Mouse (Mus musculus): ENCODE data around the gene Lypd6b. TPM values are rescaled to one million over a fixed set of nuclear protein-coding genes. Genes with fewer than 3 reads are reported as not detected.

Gene Lypd6b
- total RNA-seq, 2 experiments from 2014 or later, result not detected

DNA sequence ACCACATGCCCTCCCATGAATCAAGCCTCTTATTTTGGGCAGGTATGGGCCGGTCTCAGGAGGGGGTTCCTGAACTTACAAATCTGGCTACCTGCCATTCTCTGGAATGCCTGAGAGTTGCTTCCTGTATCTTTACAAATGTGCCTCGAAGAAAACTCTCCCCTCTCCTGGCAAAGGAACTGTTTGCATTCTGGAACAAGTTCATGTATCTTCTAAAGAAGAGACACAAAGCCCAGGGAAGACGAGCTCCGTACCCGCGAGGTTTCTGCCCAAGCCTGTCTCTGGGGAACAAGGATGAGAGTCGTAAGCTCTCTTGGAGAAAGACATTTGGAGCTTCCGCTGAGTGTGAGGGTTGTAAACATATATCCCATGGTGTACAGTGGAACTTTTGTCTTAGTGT lies 150.8 kb downstream of the Lypd6b start:
- DNase-seq (ENCODE audit: low spot score), result no peak

DNA sequence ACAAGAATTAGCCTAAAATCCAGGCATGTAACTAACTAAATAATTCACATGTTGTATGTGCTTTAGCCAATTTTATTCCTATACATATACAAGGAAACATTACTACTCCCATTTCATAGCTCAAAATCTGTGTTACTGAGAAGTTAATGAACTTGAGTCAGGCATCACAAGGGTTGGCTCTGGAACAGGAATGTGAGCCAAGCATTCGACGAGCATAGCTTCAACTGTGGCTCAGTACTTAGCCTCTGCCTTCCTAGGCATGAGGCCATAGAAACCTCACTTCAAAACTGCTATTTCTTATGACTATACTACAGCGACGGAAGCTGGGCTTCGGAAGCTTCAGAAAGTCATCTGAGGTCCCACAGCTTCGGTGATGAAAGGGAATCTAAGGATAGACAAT lies 152.9 kb downstream of the Lypd6b start:
- no peak for DNase-seq (ENCODE audit: low spot score)

DNA sequence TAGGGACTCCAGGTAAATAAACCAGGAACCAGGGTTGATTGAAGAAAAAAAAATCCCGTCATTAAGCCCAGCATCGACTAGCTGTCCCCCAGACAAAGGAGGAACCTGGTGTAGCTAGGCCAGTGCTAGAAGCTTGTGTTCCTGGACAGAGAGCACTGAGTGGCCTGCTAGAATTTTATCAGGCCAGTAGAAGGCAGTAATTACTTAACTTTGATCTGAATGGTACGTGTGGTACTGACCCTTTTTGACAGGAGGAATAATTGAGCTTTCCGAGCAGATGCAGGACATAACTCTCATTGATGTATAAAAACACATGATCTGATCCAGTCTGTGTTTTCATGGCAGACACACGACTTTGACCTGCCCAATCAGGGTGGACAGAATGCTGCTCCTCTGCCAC lies 154.6 kb downstream of the Lypd6b start:
- DNase-seq (ENCODE audit: low spot score), result no peak

DNA sequence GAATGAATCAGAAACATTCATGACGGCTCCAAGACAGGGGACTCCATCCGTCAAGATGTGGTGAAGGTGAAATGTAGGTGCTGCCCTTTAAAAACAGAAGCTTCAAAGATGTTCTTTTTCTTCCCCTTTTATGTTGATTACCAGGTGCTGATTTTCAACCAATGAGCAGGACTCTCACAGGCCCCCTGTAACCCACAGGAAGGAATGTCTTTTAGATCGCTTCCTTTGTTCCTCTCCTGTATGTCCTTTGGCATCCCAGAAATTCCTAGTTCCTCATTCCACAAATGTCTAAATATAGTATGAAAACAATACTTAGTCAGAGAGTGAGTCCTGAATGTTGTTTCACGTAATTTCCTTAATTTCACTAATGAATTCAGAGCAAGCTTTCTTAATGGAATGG lies 164.2 kb downstream of the Lypd6b start:
- no peak for DNase-seq (ENCODE audit: low spot score)

DNA sequence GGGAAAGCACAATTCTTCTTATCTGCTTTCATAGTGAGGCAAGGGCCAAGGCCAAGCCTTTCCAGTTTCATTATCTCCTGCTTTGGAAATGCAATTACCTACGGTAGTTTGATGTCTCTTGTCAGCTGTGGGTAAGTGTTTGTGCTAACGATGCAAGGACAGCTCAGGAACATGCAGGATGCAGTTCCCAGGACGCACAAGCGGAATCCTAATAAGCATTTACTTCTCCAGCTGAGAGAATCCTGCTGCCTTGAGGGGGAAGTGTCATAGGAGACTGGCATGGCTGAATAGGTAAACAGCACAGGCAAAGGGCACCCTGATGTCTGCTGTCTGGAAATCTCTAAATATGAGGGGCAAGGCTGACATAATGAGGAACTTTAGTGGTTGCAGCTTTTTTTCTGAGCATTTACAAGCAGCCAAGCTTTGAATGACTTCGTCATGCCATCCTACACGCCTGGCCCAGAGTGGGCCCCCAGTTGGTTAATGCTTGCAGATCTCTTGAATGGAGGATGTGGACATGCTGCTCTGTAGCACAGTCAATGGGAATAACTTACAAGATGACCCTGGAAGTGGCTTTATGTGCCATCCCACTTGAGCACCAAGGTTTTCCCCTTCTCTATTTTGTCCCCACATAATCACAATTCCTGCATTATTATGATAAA lies 165.3 kb downstream of the Lypd6b start:
- no peak for DNase-seq (ENCODE audit: low spot score)

DNA sequence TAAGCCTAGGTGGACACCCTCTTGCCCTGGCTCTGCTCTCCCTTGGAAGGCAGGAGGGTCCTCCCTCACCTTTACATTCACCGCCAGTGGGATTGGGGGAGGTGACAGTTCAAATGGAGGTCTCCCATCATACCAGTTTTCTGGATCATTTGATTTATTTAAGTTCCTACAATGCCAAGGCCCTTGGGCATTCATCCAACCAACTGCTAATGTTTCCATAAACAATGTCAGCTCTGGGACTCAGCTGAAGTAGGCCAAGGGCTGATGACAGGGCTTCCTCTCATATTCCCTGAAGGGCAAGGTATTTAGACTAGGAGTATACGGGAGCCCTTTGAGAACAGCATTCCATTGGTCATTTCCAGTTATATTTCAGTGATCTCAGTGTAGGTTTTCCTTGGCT lies 170.0 kb downstream of the Lypd6b start:
- no peak for DNase-seq (ENCODE audit: low spot score)

DNA sequence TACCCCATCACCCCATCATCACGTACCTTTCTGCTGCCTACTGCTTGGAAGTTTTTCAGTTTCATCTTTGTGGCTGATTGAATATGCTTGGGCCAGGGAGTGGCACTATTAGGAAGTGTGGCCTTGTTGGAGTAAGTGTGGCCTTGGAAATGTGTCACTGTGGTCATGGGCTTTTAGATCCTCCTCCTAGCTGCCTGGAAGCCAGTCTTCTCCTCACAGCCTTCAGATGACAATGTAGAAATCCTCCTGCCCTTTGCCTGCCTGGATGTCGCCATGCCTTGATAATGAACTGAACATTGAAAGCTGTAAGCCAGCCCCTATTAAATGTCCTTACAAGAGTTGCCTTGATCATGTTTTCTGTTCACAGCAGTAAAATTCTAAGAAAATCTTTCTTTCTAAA lies 174.5 kb downstream of the Lypd6b start:
- no peak for DNase-seq (ENCODE audit: low spot score)

DNA sequence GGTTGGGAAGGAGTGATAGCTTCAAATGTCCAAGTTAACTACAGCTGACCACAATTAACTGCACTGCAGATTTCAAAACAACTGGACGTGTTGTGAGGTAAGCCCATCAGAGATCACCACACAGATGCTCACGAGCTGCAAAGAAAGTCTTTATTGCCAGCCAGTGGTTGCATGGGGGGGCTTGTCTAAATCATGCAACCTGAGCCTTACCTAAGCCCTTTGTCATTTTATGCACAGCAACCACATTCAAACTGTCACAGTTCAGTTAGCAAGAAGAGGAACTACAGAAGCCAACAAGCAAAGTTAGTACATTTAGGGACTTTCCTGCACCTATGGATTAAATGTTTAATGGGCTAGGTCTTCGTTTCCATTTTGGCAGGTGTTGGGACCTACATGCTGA lies 177.4 kb downstream of the Lypd6b start:
- DNase-seq (ENCODE audit: low spot score), result no peak

DNA sequence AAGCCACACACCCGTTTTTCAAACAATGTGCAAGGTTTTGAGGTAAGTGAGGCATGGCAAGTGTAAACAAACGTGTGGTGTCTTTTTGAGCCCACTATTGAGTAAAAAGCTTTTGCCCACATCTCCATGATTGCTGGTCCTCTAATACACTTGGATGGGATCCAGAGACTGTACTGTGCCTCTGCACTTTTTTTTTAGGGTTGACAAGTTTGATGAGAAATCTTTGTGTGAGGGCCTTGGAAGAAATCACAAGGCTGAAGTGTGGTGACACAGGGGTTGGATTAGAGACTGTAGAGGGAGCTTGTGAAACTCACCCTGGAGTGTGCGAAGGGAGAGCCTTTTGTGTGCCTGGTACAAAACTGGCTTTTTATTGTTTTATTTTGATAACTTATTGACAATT lies 180.3 kb downstream of the Lypd6b start:
- no peak for DNase-seq (ENCODE audit: low spot score)

DNA sequence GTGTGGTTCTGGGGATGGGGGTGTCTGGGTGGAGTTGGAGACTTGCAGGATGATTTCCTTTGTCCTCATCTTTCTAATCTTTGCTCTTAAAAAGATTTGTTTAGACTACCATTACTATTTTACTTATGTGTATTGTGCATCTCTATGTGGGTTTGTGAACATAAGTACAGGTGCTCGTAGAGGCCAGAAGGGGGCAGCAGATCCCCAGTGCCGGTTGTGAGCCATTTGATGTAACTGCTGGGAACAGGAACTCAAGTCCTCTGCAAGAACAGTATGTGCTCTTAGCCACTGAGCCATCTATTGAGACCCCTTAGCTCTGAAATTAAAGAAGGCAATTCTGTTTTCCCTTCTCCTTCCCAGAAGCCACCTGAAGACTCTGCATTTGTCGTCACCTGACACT lies 183.5 kb downstream of the Lypd6b start:
- no peak for DNase-seq (ENCODE audit: low spot score)

DNA sequence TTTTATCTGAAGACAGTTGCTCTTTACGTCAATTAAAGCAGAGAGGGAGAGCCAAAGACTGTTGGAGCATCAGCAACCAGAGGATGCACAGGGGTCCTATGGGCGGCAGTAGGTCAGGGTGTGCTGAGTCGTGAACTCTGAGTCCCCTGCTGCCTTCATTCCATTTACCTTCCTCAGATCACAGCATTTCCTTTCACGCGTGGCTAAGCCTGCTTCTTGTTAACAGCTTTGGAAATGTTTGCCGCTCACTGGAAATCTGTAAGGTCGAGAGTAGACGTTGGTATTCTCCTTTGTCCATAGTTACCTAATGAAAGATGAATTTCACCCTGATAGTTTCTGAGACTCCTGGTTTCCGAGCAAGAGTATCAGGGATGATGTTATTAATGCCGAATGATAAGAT lies 191.1 kb downstream of the Lypd6b start:
- DNase-seq (ENCODE audit: low spot score), result no peak

DNA sequence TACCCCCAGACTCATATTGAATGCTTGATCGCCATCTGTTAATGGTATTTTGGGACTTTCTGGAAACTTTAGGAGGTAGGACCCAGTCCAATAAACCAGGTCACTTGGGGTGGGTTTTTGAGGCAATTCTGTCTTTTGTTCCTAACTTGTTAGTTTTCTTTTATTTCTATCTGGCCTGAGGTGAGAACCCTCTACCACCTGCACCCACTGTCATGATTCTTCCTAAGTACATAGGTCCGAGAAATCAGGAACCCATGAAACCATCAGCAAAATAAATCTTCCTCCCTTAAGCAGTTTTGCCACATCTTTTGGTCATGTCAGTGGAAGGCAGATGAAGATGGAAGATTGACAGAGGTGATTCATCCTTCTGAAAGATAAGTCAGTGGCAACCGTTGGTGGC lies 192.5 kb downstream of the Lypd6b start:
- DNase-seq (ENCODE audit: low spot score), result no peak

DNA sequence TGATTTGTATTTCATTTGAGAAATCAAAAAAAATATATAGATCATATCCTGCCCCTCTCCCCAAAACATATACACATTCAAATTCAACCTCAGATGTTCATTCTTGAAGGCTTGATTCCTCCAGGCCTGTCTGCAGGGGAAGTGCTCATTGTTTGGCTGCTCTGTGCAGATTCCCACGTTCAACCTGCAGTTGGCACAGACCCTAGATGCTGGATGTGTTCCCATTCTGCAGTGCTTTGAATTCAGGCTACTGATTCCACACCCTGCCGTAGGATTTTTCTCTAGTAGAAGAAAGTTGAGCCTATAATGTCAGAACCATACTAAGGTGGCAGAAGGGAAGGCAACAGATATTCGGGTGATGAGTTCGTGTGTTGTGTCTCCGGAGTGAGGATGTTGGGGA lies 195.5 kb downstream of the Lypd6b start:
- no peak for DNase-seq (ENCODE audit: low spot score)

DNA sequence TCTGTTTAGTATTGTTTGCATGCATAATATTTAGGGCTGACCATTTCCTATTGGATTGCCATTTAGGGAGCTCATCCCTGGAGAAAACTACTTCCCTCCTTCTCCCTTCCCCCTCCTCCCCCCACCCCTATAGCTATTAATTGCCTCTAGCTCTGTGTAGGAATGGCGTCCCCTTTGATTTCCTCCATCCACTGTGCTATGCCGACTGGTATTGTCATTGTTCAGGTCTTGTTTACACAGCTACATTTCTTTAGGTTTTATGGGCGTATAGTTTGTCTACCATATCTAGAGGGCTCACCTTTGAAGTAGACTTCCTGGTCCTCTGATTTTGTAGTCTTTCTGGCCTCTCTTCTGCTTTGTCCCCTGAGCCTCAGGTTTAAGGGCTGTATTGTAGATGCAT lies 197.3 kb downstream of the Lypd6b start:
- no peak for DNase-seq (ENCODE audit: low spot score)

DNA sequence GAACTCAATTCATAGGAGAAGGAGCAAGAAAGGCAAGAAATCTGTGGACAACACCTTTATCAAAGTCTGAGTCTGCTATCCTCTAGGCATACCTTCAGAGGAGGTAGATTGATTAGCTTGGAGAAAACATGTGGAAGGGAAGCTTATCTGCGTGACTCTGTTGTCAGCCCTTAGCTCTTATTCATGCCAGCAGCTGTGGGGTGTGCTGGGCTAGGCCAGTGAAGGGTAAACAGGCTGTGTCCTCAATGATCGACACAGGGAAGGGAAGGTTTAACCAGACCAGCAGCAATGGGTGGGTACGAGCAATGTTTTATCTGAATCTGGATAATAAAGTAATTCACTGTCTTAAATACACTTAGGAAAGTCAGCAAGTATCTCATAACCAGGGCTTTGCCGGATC lies 208.4 kb downstream of the Lypd6b start:
- DNase-seq (ENCODE audit: low spot score), result no peak

DNA sequence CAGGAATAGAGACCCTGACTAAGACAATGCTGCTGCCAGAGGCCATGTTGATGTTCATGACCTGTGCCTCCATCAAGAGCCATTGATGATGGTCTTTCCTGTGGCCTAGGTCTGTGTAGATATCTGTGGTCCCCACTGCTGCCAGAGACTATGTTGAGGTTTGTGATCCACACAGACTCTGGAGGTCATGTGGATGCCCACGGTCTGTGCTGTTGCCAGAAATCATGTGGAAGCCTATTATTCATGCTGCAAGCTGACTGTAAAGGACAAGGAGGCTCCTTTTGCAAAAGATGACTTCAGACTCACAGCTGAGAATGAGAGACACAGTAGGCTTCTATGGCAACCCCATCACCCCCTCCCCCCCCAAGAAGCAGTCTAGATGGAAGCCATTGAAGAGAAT lies 209.7 kb downstream of the Lypd6b start:
- DNase-seq (ENCODE audit: low spot score), result no peak

Other genes with a start within 250 kb of the Lypd6b start
- under 1 TPM; 0.40 to 0.68 TPM for gene Kif5c, start 168.4 kb upstream of the Lypd6b start, total RNA-seq (2021)

All from gastrocnemius, adult 18-20 months (tissue).